Mouse (Mus musculus): ENCODE data around the gene Gsg1l.

Gene Gsg1l

GRCm38 (mm10) chr7:125868570-125868969 is 213.6 kb downstream of the Gsg1l start:
- no peak for DNase-seq (ENCODE audit: low spot score in 2 of 2)

GRCm38 (mm10) chr7:125865234-125865633 is 217.0 kb downstream of the Gsg1l start:
- no peak for DNase-seq (ENCODE audit: low spot score in 2 of 2)

GRCm38 (mm10) chr7:125864026-125864425 is 218.2 kb downstream of the Gsg1l start:
- DNase-seq (ENCODE audit: low spot score in 2 of 2), result no peak

- no peak for DNase-seq (ENCODE audit: low spot score in 2 of 2)
These were observed 221.8 kb downstream of the Gsg1l start for GRCm38 (mm10) chr7:125860421-125860820.

GRCm38 (mm10) chr7:125859564-125859963 is 222.6 kb downstream of the Gsg1l start:
- DNase-seq (ENCODE audit: low spot score in 2 of 2), result no peak

- no peak for DNase-seq (ENCODE audit: low spot score in 2 of 2)
These were observed 234.7 kb downstream of the Gsg1l start for GRCm38 (mm10) chr7:125847528-125847866.

GRCm38 (mm10) chr7:125846866-125847527 is 235.2 kb downstream of the Gsg1l start:
- DNase-seq (ENCODE audit: low spot score in 2 of 2), result no peak

- no peak for DNase-seq (ENCODE audit: low spot score in 2 of 2)
These were observed 236.6 kb downstream of the Gsg1l start for GRCm38 (mm10) chr7:125845611-125846010.

- no peak for DNase-seq (ENCODE audit: low spot score in 2 of 2)
These were observed 244.0 kb downstream of the Gsg1l start for GRCm38 (mm10) chr7:125838078-125838742.

- no peak for DNase-seq (ENCODE audit: low spot score in 2 of 2)
These were observed 248.7 kb downstream of the Gsg1l start for GRCm38 (mm10) chr7:125833471-125833870.

GRCm38 (mm10) chr7:125832767-125833166 is 249.4 kb downstream of the Gsg1l start:
- no peak for DNase-seq (ENCODE audit: low spot score in 2 of 2)

- no peak for DNase-seq (ENCODE audit: low spot score in 2 of 2)
These were observed 253.0 kb downstream of the Gsg1l start for GRCm38 (mm10) chr7:125829121-125829666.

- DNase-seq (ENCODE audit: low spot score in 2 of 2), result no peak
These were observed 253.7 kb downstream of the Gsg1l start for GRCm38 (mm10) chr7:125828561-125828960.
